Mouse (Mus musculus): ENCODE results near the gene Supt5. TPM values are rescaled to one million over a fixed set of nuclear protein-coding genes. Genes with fewer than 3 reads are reported as not detected.
A peak's percentile ranks its signal among the peaks of the same experiment; 100 is the strongest.

Gene Supt5
- polyA plus RNA-seq, 1 experiment from 2014 or later, result 113 TPM

DNA sequence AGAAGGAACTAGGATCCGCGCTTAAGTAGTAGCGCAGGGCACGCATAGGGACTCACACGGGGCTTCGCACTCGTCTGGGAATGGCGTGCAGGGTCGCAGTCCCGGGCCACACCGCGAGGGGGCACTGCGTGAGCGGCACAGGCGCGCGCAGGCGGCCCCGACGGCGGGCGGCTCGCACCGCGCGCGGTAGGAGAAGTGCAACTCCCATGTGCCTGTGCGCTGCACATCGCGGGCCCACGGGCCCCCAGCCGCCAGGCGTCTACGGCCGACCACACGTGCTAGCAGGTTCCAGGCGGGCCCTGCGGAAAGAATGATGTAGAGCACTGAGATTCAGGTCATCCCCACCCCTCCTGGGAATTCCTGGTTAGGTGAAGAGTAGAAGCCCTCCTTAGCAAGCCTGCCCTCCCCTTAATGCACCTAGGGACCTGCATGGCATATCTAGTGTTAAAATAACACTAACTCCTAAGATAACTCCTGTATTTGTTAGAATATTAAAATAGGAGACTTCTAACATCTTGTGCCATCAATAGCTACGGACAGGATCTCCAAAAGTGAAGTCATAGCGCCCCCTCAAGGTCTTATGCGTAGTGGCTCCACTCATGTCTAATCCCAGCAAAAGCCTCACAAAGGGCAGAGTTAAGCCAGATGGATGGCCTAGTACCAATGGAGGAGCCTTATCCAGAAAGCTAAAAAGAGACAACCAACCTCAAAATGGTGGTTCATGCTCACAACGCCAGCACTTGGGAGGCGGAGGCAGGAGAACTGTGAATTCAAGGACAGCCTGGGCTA is 39.5 kb downstream of the Supt5 start:
- H3K36me3 ChIP-seq, result peaks cover 29% of the 10 kb centered on the region
- DNase-seq (ENCODE audit: low spot score), result peak; percentile 63
- no peaks in the 10 kb centered on the region for H3K9me3 ChIP-seq (replicated peaks)
- H3K4me1 ChIP-seq, result peaks cover 73% of the 10 kb centered on the region
- H3K4me3 ChIP-seq, result peak overlapping the region; percentile 63
- WGBS, result 22% methylated on average over 41 of the region's 43 CpGs
- H3K27ac ChIP-seq (replicated peaks), result peak overlapping the region; percentile 93
- peaks cover 84% of the 10 kb centered on the region for H3K27me3 ChIP-seq (ENCODE audit: low read depth, poor library complexity, severe bottlenecking)

DNA sequence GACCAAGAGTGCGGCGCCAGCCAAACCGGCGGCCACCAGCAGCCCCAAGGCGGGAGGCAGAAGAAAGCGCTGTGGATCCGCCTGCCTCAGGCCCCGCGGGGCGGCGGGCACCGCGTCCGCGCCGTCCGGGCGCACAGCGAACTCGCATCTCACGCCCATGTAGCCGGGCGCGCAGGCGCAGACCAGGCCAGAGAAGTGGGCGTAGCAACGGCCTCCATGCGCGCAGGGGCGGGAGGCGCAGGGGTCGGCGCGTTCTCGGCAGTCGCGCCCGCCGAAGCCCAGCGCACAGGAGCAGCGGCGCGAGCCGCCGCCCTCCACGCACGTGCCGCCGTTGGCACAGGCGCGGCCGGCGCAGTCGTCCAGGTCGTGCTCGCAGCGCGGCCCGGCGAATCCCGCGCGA is 44.1 kb downstream of the Supt5 start:
- H3K27ac ChIP-seq (replicated peaks), result peak overlapping the region; percentile 75
- 4% methylated on average over 63 of the region's 63 CpGs for WGBS
- H3K9me3 ChIP-seq (replicated peaks), result no peaks in the 10 kb centered on the region
- H3K27me3 ChIP-seq (ENCODE audit: low read depth, poor library complexity, severe bottlenecking), result peaks cover 100% of the 10 kb centered on the region
- peak overlapping the region; percentile 63 for H3K4me3 ChIP-seq
- H3K4me1 ChIP-seq, result peaks cover 53% of the 10 kb centered on the region
- DNase-seq (ENCODE audit: low spot score), result peak; percentile 82
- peaks cover 37% of the 10 kb centered on the region for H3K36me3 ChIP-seq

DNA sequence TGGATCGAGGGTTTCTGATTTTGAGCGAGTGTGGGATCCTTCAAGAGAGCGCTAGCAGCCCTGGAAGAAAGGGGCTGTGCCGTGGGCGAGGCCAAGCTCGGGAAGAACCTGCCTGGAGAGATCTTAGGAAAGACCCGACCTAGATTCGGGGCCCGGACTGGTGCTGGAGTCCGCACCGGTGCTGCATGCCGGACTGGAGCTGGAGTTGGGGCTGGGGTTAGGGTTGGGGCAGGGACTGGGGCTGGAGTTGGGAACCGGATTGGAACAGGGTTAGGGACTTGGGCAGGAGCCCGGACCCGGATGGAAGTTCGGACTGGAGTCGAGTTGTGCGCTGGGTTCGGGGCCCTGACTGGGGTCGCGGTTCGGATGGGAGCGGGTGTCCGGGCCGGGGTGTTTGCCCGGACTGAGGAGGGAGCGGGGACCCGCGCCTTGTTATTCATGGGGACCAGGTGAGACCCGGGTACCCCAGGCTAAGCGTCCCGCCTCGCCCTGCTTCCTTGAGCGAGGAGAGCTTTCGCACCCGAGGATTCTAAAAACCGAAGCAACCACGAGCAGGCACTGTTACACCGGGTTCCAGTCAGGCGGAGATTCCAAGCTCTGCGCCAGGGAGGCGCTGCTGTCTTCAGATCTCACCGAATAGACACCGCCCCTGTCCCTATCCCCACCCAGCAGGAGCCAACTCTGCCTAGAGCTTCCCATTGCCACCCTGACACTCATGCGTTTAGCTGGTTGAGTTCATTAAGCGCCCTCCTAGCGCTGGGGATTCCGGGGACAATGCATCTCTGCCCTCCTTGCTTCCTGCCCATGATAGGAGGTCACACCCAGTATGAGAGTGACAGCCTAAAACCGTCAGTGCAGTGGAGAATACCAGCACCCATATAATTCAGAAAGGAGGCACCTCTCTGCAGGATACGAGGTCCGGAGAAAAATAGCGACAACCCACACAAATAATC is 47.6 kb downstream of the Supt5 start, which contains the start of gene Selenov:
Gene Selenov (minus strand): TSS at position 549 of the 953 bp plus-strand sequence.
- Histone ChIP-seq H3K27ac (replicated peaks) (peak within 1 kb of the TSS; percentile 75), H3K27me3 (ENCODE audit: low read depth, poor library complexity, severe bottlenecking) (peaks cover 81% of the 10 kb centered on the region), H3K4me3 (peak within 1 kb of the TSS; percentile 48), H3K9me3 (replicated peaks) (no peaks in the 10 kb centered on the region), H3K4me1 (peaks cover 45% of the 10 kb centered on the region), H3K36me3 (peaks cover 15% of the 10 kb centered on the region; the same call in 1 of the 2 replicates)
- WGBS, result 1% methylated on average over 52 of the region's 52 CpGs
- DNase-seq (ENCODE audit: low spot score), result peak; percentile 59

DNA sequence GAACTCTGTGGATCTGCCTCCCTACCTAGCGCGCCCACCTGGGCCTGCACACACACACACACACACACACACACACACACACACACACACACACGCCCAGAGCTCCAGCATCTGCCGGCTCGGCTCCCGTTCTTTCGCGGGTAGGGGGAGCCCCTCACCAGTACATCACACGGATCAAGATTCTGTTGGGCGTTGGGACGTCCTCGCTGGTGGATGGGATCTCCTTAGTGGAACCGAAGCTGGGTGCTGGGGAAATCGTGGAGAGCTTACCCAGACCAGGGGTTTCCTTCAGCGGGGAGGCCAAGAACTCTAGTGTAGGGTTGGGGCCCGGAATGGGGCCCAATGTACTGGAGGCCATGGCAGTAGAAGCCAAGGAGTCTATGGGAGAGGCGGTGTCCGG is 48.4 kb downstream of the Supt5 start:
- Histone ChIP-seq H3K9me3 (replicated peaks) (no peaks in the 10 kb centered on the region), H3K4me3 (peak overlapping the region; percentile 48), H3K27ac (replicated peaks) (peak overlapping the region; percentile 75), H3K36me3 (peaks cover 15% of the 10 kb centered on the region; the same call in 1 of the 2 replicates), H3K4me1 (peaks cover 42% of the 10 kb centered on the region), H3K27me3 (ENCODE audit: low read depth, poor library complexity, severe bottlenecking) (peaks cover 74% of the 10 kb centered on the region)
- 1% methylated on average over 18 of the region's 18 CpGs for WGBS
- peak; percentile 53 for DNase-seq (ENCODE audit: low spot score)

DNA sequence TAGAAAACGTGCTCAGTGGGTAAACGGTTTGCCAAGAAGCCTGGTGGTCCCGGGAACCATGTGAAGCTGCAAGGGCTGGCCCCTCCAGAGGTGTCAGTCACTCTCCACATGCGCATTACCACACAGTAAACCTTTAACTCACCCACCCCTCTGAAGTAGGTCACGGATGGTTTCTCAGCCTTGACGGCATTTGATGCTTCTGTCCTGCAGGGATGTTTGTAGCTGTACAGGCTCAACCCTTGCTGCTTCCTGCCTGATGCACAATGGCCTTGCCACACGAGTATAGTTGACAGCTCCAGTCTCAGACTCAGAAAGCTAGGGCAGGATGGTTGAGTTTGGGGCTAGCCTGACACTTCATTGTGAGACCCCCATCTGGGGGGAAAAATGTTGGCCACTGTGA is 57.9 kb downstream of the Supt5 start:
- Histone ChIP-seq H3K9me3 (replicated peaks) (no peaks in the 10 kb centered on the region; the same call in 1 of the 2 replicates), H3K4me3 (no peak overlapping the region), H3K4me1 (peaks cover 8% of the 10 kb centered on the region), H3K27ac (replicated peaks) (no peak overlapping the region), H3K36me3 (no peaks in the 10 kb centered on the region), H3K27me3 (ENCODE audit: low read depth, poor library complexity, severe bottlenecking) (no peaks in the 10 kb centered on the region)
- 74% methylated on average over 7 of the region's 7 CpGs for WGBS
- no peak for DNase-seq (ENCODE audit: low spot score)

DNA sequence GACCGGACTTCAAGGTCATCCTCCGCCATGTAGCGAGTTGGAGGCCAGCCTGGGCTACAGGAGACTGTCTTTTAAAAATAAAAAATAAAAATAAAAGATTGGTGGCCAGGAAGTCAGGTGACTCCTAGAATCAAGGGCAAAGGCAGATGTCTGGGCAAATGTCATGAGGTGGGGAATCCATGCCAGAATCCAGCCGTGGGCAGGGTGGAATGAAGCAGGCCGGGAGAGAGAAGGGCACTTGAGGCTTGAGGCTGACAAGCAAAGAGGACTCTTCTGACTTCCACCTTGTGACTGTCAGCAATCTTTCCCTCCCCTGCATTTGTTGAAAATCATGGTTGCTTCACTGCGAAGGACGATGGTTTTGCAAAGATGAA is 60.3 kb downstream of the Supt5 start:
- H3K27me3 ChIP-seq (ENCODE audit: low read depth, poor library complexity, severe bottlenecking), result no peaks in the 10 kb centered on the region
- no peaks in the 10 kb centered on the region; the same call in 1 of the 2 replicates for H3K9me3 ChIP-seq (replicated peaks)
- H3K4me1 ChIP-seq, result peaks cover 8% of the 10 kb centered on the region
- WGBS, result 84% methylated on average over 7 of the region's 7 CpGs
- H3K4me3 ChIP-seq, result peak overlapping the region; percentile 68
- no peak for DNase-seq (ENCODE audit: low spot score)
- peaks cover 6% of the 10 kb centered on the region for H3K36me3 ChIP-seq
- H3K27ac ChIP-seq (replicated peaks), result peak overlapping the region; percentile 92

DNA sequence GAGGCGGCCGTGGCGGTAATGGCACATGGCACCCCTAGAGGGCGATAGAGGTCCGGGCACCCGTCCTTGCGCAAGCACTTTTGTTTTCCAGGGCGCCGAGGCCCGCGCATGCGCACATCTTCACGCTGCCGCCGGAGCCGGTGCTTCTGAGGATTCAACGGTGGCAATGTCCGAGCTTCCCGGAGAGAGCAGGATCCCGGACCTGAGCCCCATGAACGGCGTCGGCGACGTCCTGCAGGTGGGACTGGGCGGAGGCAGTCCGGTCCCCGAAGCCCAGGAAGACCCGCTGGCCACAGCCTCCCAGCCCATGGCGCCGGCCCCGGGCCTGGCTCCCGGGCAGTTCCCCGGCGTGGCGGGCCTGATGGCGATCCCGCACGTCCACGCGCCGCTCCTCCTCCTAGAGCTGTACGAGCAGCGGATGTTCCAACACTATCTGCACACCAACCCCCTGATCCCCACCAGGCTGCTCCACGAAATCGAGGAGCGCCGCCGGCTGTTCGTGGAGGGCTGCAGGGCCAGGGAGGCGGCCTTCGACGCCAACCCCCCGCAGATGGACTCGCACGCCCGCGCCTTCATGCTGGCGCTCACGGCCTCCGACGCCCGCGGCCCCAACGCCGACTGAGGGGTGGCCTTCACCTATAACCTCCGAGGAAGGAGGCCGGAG is 60.8 kb downstream of the Supt5 start, which contains the start of gene Eid2b:
Gene Eid2b (plus strand): TSS at position 125 of the 664 bp plus-strand sequence.
- no peaks in the 10 kb centered on the region for H3K27me3 ChIP-seq (ENCODE audit: low read depth, poor library complexity, severe bottlenecking)
- H3K27ac ChIP-seq (replicated peaks), result peak within 1 kb of the TSS; percentile 92
- peaks cover 8% of the 10 kb centered on the region for H3K4me1 ChIP-seq
- 4% methylated on average over 68 of the region's 68 CpGs for WGBS
- peak within 1 kb of the TSS; percentile 68 for H3K4me3 ChIP-seq
- H3K36me3 ChIP-seq, result peaks cover 11% of the 10 kb centered on the region
- no peaks in the 10 kb centered on the region; the same call in 1 of the 2 replicates for H3K9me3 ChIP-seq (replicated peaks)
- DNase-seq (ENCODE audit: low spot score), result peak; percentile 96

DNA sequence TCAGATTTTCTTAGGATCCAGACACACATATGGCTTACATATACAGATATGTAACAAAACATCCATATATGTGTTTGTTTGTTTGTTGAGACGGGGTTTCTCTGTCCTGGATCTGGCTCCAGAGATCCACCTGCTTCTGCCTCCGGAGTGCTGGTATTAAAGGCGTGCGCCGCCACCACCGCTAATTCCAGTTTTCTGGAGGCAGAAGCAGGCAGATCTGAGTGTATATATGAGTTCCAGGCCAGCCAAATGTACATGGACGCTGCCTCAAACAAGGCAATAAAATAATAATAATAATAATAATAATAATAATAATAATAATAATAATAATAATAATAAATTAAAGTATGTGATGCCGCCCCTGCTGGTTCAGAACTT is 61.3 kb downstream of the Supt5 start:
- Histone ChIP-seq H3K9me3 (replicated peaks) (no peaks in the 10 kb centered on the region), H3K4me1 (peaks cover 8% of the 10 kb centered on the region), H3K27me3 (ENCODE audit: low read depth, poor library complexity, severe bottlenecking) (no peaks in the 10 kb centered on the region), H3K36me3 (peaks cover 16% of the 10 kb centered on the region), H3K4me3 (peak overlapping the region; percentile 68; the same call in 1 of the 2 replicates), H3K27ac (replicated peaks) (no peak overlapping the region)
- DNase-seq (ENCODE audit: low spot score), result no peak
- 62% methylated on average over 8 of the region's 8 CpGs for WGBS

DNA sequence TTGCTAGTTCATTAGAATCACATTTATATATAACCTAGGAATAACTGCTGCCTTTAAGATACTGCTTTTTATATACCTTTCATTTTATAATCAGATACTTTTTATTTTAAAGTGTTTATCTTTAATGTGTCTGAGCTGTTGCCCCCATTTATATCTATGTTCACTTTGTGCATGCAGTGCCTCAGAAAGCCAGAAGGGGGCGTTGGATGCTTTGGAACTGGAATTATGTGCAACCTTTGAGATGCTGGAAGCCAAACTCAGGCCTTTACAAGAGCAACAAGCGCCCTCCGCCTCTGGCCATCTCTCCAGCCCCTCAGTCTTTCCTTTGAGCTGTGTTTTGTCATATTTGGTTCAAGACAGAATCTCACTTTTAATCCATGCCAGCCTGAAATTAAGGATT is 66.8 kb downstream of the Supt5 start:
- Histone ChIP-seq H3K27me3 (ENCODE audit: low read depth, poor library complexity, severe bottlenecking) (no peaks in the 10 kb centered on the region), H3K4me1 (peaks cover 15% of the 10 kb centered on the region), H3K27ac (replicated peaks) (no peak overlapping the region), H3K9me3 (replicated peaks) (peaks cover 18% of the 10 kb centered on the region), H3K36me3 (peaks cover 48% of the 10 kb centered on the region), H3K4me3 (no peak overlapping the region)
- 71% methylated on average over 3 of the region's 3 CpGs for WGBS
- no peak for DNase-seq (ENCODE audit: low spot score)

DNA sequence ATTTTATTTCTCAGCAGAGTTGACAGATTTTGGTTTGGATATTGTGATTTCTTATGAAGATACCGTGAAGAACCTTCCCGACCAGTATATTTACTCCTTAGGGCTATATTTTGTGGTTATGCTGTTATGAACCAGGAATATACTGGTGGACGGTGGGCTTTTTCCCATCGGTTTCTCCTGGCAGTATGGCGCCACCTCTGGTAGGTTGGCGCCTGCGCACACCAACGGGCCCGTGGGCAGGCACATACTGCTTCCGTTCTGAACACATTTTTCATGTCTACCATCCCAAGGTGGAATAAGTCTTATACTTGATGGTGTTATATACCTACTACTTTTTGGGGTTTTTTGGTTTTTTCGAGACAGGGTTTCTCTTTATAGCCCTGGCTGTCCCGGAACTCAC is 69.2 kb downstream of the Supt5 start:
- H3K27me3 ChIP-seq (ENCODE audit: low read depth, poor library complexity, severe bottlenecking), result no peaks in the 10 kb centered on the region
- H3K36me3 ChIP-seq, result peaks cover 48% of the 10 kb centered on the region
- H3K9me3 ChIP-seq (replicated peaks), result peaks cover 18% of the 10 kb centered on the region
- no peak overlapping the region for H3K27ac ChIP-seq (replicated peaks)
- H3K4me3 ChIP-seq, result peak overlapping the region; percentile 88; the same call in 1 of the 2 replicates
- 92% methylated on average over 12 of the region's 12 CpGs for WGBS
- DNase-seq (ENCODE audit: low spot score), result peak; percentile 24
- H3K4me1 ChIP-seq, result peaks cover 15% of the 10 kb centered on the region

DNA sequence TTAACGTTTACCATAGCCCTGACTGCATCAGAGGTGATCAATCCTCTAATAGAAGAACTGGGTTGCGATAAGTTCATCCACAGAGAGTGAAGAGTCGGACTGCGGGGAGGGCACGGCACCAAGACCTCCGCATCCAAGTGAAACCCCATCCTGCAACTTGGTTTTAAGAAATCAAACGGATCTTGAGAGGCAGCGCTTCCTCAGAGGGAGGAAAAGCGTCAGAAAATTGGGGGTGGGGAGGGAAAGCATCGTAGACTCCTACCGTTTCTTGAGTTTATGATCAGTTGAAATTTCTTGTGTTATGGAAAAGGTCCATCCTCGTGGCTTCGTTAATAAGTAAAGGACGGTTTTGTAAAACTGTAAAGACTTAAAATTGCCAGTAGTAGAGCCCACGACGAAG is 70.0 kb downstream of the Supt5 start:
- Histone ChIP-seq H3K36me3 (peaks cover 45% of the 10 kb centered on the region), H3K27ac (replicated peaks) (peak overlapping the region; percentile 96), H3K4me1 (peaks cover 15% of the 10 kb centered on the region), H3K4me3 (peak overlapping the region; percentile 88), H3K27me3 (ENCODE audit: low read depth, poor library complexity, severe bottlenecking) (no peaks in the 10 kb centered on the region), H3K9me3 (replicated peaks) (peaks cover 18% of the 10 kb centered on the region)
- no peak for DNase-seq (ENCODE audit: low spot score)
- WGBS, result 37% methylated on average over 16 of the region's 16 CpGs

DNA sequence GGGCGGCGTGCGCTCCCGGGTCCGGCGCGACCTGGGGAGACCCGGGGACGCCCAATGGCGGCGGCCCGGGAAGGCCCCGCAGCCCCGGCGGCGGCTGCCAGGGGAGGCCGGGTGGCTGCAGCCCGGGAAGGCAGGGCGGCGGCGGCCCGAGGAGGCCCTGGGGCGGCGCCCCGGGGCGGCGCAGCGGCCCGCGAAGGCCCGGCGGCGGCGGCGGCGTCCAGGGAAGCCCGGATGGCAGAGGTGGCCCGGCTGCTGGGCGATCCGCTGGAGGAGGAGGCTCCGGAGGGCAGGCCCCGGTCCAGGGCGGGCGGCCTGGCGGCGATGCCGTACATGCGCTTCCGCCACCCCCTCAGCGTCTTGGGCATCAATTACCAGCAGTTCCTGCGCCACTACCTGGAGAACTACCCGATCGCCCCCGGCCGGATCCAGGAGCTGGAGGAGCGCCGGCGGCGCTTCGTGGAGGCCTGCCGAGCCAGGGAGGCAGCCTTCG is 70.5 kb downstream of the Supt5 start:
- WGBS, result under 1% methylated on average over 58 of the region's 62 CpGs
- peaks cover 18% of the 10 kb centered on the region for H3K9me3 ChIP-seq (replicated peaks)

More for the DNA sequence above, 70.5 kb downstream of the Supt5 start:
- H3K4me1 ChIP-seq, result peaks cover 15% of the 10 kb centered on the region
- peak overlapping the region; percentile 96 for H3K27ac ChIP-seq (replicated peaks)
- peaks cover 40% of the 10 kb centered on the region for H3K36me3 ChIP-seq
- peak overlapping the region; percentile 88 for H3K4me3 ChIP-seq
- H3K27me3 ChIP-seq (ENCODE audit: low read depth, poor library complexity, severe bottlenecking), result no peaks in the 10 kb centered on the region
- peak; percentile 74 for DNase-seq (ENCODE audit: low spot score)
